ENCODE assay signal across 11 mouse cellular contexts in genomic region chr15:92441630-92442180, GRCm38 (mm10). TPM values are rescaled to one million over a fixed set of nuclear protein-coding genes. Genes with fewer than 3 reads are reported as not detected.
DNase-seq lines count a peak whose midpoint lies in the region; ATAC-seq and TF ChIP-seq lines count a peak whose summit lies in the region.
"Had no signal": no experiment of that assay in that cellular context is flagged by ENCODE, and none has a peak within 500 bp of the region (broad histone marks: within the 10 kb centered on the region; RNA-seq: fewer than 3 reads in every experiment).

No protein-coding gene starts in this region.

- no peak overlapping the region for H3K9ac ChIP-seq in forebrain, postnatal 0 days
- 0 out of 2 replicates have a peak overlapping the region, but pooled peaks have one; percentile 24 for H3K9ac ChIP-seq in hindbrain, postnatal 0 days (replicated peaks; ENCODE audit: low read length)
- H3K9ac ChIP-seq in neural tube, embryonic 14.5 days (replicated peaks; ENCODE audit: low read depth, low read length) = no peak overlapping the region
- H3K9ac ChIP-seq: intestine, embryonic 15.5 days had no signal

- no peaks in the 10 kb centered on the region for H3K27me3 ChIP-seq in forebrain, postnatal 0 days (ENCODE audit: insufficient read depth, low read length)
- H3K27me3 ChIP-seq in hindbrain, postnatal 0 days (ENCODE audit: insufficient read depth, low read length) = no peaks in the 10 kb centered on the region
- H3K27me3 ChIP-seq in neural tube, embryonic 14.5 days (ENCODE audit: control insufficient read depth, insufficient read depth, low read length) = no peaks in the 10 kb centered on the region
- H3K27me3 ChIP-seq: intestine, embryonic 15.5 days had no signal

- DNase-seq in layer of hippocampus, adult 2 months (ENCODE audit: low spot score in 2 of 2) = no peak
- no peak for DNase-seq in layer of hippocampus, postnatal 10 days (ENCODE audit: low spot score in 2 of 2)
- peak; percentile 16 for DNase-seq in forebrain, postnatal 0 days
- peak; percentile 54 for DNase-seq in hindbrain, postnatal 0 days (ENCODE audit: low spot score)
- DNase-seq in heart, adult 18-20 months = no peak
- no peak for DNase-seq in thymus, postnatal 4 days
- DNase-seq: lung, adult 18-20 months; right cerebral cortex, postnatal 4 days had no signal

- no peaks in the 10 kb centered on the region for H3K36me3 ChIP-seq in forebrain, postnatal 0 days (ENCODE audit: insufficient read depth)
- H3K36me3 ChIP-seq in hindbrain, postnatal 0 days (ENCODE audit: insufficient read depth, low read length) = no peaks in the 10 kb centered on the region
- no peaks in the 10 kb centered on the region for H3K36me3 ChIP-seq in neural tube, embryonic 14.5 days (ENCODE audit: control insufficient read depth, insufficient read depth, low read length)
- H3K36me3 ChIP-seq: heart, embryonic 10.5 days; intestine, embryonic 15.5 days had no signal

- no peaks in the 10 kb centered on the region for H3K4me1 ChIP-seq in forebrain, postnatal 0 days (ENCODE audit: insufficient read depth)
- H3K4me1 ChIP-seq in hindbrain, postnatal 0 days (ENCODE audit: insufficient read depth, low read length) = no peaks in the 10 kb centered on the region; the same call in 1 of the 2 replicates
- H3K4me1 ChIP-seq in neural tube, embryonic 14.5 days (ENCODE audit: control insufficient read depth, insufficient read depth, low read length) = no peaks in the 10 kb centered on the region
- H3K4me1 ChIP-seq: heart, embryonic 10.5 days; intestine, embryonic 15.5 days had no signal

- no peaks in the 10 kb centered on the region for H3K9me3 ChIP-seq in forebrain, postnatal 0 days (ENCODE audit: low read length)
- no peaks in the 10 kb centered on the region for H3K9me3 ChIP-seq in hindbrain, postnatal 0 days (ENCODE audit: low read length)
- no peaks in the 10 kb centered on the region for H3K9me3 ChIP-seq in neural tube, embryonic 14.5 days (ENCODE audit: control insufficient read depth, low read length)
- H3K9me3 ChIP-seq: heart, embryonic 10.5 days; intestine, embryonic 15.5 days had no signal

- H3K27ac ChIP-seq in layer of hippocampus, adult 2 months = no peak overlapping the region
- H3K27ac ChIP-seq in forebrain, postnatal 0 days (ENCODE audit: low read depth, low read length) = no peak overlapping the region
- H3K27ac ChIP-seq in hindbrain, postnatal 0 days = peak overlapping the region; percentile 32; the same call in 1 of the 2 replicates
- H3K27ac ChIP-seq in neural tube, embryonic 14.5 days (ENCODE audit: low read depth, low read length) = no peak overlapping the region
- H3K27ac ChIP-seq: heart, embryonic 10.5 days; intestine, embryonic 15.5 days had no signal

- no peak for ATAC-seq in forebrain, postnatal 0 days
- no peak for ATAC-seq in hindbrain, postnatal 0 days
- no peak for ATAC-seq in neural tube, embryonic 14.5 days (ENCODE audit: low read depth)
- ATAC-seq: intestine, embryonic 15.5 days had no signal

- H3K4me3 ChIP-seq in layer of hippocampus, adult 2 months = peak overlapping the region; percentile 6; the same call in 1 of the 2 replicates
- no peak overlapping the region for H3K4me3 ChIP-seq in forebrain, postnatal 0 days (ENCODE audit: low read depth, low read length)
- H3K4me3 ChIP-seq in hindbrain, postnatal 0 days (ENCODE audit: low read length) = peak overlapping the region; percentile 21
- no peak overlapping the region for H3K4me3 ChIP-seq in neural tube, embryonic 14.5 days (ENCODE audit: low read depth, low read length)
- H3K4me3 ChIP-seq: heart, embryonic 10.5 days; intestine, embryonic 15.5 days had no signal

- TF ChIP-seq CTCF in layer of hippocampus, adult 2 months (conservative IDR thresholded peaks at IDR 0.05) = no peak
- TF ChIP-seq CTCF in forebrain, postnatal 0 days (IDR thresholded peaks at IDR 0.05; ENCODE audit: low read depth) = no peak
- no peak for TF ChIP-seq CTCF in hindbrain, postnatal 0 days (IDR thresholded peaks at IDR 0.05; ENCODE audit: low read depth)

- H3K4me2 ChIP-seq in forebrain, postnatal 0 days (ENCODE audit: low read depth) = peak overlapping the region; percentile 33
- H3K4me2 ChIP-seq in hindbrain, postnatal 0 days (ENCODE audit: low read depth, low read length) = peak overlapping the region; percentile 53
- peak overlapping the region; percentile 17 for H3K4me2 ChIP-seq in neural tube, embryonic 14.5 days (ENCODE audit: low read depth, low read length)
- H3K4me2 ChIP-seq: intestine, embryonic 15.5 days had no signal

- 45% methylated on average over 19 of the region's 19 CpGs for WGBS in forebrain, postnatal 0 days
- WGBS in hindbrain, postnatal 0 days = 43% methylated on average over 19 of the region's 19 CpGs
- WGBS in neural tube, embryonic 14.5 days = 45% methylated on average over 19 of the region's 19 CpGs

RNA-seq across cellular contexts. Expression of gene Pdzrn4, which starts 45.0 kb away (rescaled TPM):
- 1 to 10 TPM; 5.6 to 6.4 TPM for total RNA-seq in layer of hippocampus, adult 2 months (2021)
- 1 to 10 TPM; 7.8 to 9.5 TPM for total RNA-seq in layer of hippocampus, postnatal 10 days (2021)
- 15.6 and 20.7 TPM in 2 replicates for total RNA-seq in forebrain, postnatal 0 days (2014; rRNA removed)
- 12.4 and 16.3 TPM in 2 replicates for polyA plus RNA-seq in forebrain, postnatal 0 days (2015; fragmentation: Nextera tagmentation; extraction: Ambion mirVana)
- 15.7 and 17.1 TPM in 2 replicates for total RNA-seq in hindbrain, postnatal 0 days (2014; rRNA removed)
- 17.3 and 17.8 TPM in 2 replicates for polyA plus RNA-seq in hindbrain, postnatal 0 days (2015; fragmentation: Nextera tagmentation; extraction: Ambion mirVana)
- 23.3 and 25.0 TPM in 2 replicates for polyA plus RNA-seq in neural tube, embryonic 14.5 days (2014; fragmentation: Nextera tagmentation; extraction: Ambion mirVana)
- 1 to 10 TPM; 1.2 to 1.4 TPM for total RNA-seq in heart, adult 18-20 months (2021)

Comparison
In these comparisons a context has a peak if more than half of its experiments do, and no peak if none do; other contexts are left out.
1. DNase-seq: peak in forebrain, postnatal 0 days (single experiment) and hindbrain, postnatal 0 days (single experiment); none in layer of hippocampus, adult 2 months (0 of 2), layer of hippocampus, postnatal 10 days (0 of 2), heart, adult 18-20 months (0 of 2) and thymus, postnatal 4 days (single experiment).
2. H3K4me3 ChIP-seq: peak in layer of hippocampus, adult 2 months (single experiment) and hindbrain, postnatal 0 days (single experiment); none in forebrain, postnatal 0 days (single experiment) and neural tube, embryonic 14.5 days (single experiment).
3. Peak in every context shown above with its lines, with median percentiles within 50 percentile points of each other: H3K4me2 ChIP-seq.